Mouse (Mus musculus): Measurements from ENCODE around the gene Dck. TPM values are rescaled to one million over a fixed set of nuclear protein-coding genes. Genes with fewer than 3 reads are reported as not detected.
A peak's percentile ranks its signal among the peaks of the same experiment; 100 is the strongest.
"Not testable (repeated sequence)": the region's sequence is repeated elsewhere in the genome, so short reads cannot be mapped to it uniquely, and the experiment has no call there.

The Dck gene
- total RNA-seq (2015) (120 and 142 TPM in 2 replicates), total RNA-seq (2017) (62.9 and 65.5 TPM in 2 replicates)

DNA sequence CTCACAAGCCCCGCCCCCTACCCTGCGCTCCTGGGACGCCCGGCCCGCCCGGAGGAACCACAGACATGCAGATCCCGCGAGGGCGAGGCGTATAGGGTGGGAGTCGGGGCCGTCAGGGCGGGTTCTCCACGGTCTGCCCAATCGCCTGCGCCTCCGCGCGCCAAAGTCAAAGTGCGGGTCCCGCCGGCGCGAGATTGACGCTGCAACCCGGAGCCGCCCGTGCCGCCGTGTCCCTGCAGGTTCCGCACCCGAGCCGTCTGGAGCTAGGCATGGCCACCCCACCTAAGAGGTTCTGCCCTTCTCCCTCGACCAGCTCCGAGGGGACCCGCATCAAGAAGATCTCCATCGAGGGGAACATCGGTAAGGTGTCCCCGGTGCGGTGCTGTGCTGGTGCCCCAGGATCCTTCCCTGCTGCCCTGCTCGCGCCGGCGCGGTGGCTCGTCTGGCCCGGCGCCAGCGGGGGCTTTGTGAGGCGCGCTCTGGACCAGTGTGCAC, at the start of gene Dck:
Gene Dck, plus strand, starts transcription at position 10 of the 495 bp plus-strand sequence.
- peak; percentile 87 for ATAC-seq (ENCODE audit: poor library complexity, severe bottlenecking)

DNA sequence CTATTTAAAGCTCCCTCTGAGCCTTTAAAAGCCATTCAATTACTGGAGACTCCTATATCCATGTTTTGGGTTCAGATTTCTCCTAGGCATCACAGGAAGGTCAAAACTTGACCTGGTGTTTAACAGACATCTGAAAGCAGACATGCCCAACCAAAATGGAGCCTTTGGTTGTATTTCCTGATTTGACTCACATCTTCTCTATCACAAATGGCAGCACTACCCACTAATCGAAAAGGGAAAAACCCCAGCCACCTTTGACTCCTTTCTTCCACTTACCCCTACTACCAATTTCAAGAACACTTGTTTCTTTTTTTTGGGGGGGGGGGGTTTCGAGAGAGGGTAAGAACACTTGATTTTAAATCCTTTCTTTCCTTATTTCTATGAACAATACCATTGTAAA, 47.8 kb upstream of the Dck start:
- no peak for ATAC-seq (ENCODE audit: poor library complexity, severe bottlenecking)

DNA sequence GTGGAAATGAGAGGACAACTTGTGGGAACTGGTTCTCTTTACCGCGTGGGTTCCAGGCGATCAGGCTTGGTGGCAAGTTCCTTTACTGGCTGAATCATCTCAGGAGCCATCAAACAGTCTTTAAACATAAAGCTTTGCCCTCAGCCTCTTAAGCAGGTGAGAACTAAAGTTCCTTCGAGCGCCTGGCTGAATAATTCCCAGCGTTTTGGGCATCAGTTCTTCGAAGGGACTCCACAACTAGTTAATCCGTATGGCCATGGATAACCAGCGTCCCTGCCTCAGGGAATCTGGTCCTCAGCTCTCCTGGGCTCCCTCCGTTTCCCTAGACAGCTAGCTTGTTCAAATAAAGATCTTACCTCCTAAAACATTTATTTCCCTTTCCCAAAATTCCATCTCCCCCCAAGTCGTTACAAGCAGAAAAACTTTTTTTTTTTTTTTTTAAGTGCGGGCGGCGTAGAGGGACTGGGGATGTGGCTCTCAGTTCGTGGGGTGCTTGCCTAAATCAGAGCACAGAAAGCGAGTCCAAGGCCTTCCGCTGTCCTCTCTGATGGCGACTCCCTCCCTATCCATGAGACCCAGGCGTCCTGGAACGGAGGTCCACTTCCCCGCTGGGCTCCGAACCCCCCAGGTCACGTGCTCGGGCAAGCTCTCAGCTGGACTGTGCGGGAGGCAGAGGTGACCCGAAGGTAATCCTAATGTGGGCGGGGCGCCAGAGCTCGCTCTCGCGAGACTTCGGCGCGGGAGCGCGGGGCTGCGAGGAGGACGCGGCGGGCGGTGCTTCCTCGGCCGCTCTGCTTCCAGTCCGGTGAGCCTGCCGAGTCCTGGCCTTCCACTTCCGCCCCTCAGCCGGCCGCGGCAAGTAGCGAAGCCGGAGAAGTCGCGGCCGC, 44.4 kb upstream of the Dck start, which contains the start of gene Mob1b:
Gene Mob1b, plus strand, starts transcription at position 740 of the 887 bp plus-strand sequence.
- ATAC-seq (ENCODE audit: poor library complexity, severe bottlenecking), result peak; percentile 88

DNA sequence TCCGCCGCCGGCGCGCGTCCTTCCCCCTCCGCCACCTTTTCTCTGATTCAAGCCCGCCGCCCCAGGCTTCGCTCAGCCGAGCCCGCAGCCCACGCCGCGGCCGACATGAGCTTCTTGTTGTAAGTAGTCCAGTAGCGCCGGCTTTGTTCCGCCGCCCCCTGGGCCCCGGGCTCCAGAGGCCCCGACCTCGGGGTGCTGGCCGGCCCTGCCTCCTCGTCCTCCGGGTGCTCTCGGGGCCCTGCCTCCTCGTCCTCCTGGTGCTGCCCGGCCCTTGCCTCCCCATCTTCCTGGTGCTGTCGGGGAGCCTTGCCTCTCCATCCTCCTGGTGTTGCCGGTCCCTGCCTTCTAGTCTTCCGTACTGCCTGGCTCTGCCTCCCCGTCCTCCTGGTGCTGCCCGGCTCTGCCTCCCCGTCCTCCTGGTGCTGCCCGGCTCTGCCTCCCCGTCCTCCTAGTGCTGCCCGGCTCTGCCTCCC, 43.8 kb upstream of the Dck start:
- ATAC-seq (ENCODE audit: poor library complexity, severe bottlenecking), result no peak; the same call in 1 of the 2 replicates

DNA sequence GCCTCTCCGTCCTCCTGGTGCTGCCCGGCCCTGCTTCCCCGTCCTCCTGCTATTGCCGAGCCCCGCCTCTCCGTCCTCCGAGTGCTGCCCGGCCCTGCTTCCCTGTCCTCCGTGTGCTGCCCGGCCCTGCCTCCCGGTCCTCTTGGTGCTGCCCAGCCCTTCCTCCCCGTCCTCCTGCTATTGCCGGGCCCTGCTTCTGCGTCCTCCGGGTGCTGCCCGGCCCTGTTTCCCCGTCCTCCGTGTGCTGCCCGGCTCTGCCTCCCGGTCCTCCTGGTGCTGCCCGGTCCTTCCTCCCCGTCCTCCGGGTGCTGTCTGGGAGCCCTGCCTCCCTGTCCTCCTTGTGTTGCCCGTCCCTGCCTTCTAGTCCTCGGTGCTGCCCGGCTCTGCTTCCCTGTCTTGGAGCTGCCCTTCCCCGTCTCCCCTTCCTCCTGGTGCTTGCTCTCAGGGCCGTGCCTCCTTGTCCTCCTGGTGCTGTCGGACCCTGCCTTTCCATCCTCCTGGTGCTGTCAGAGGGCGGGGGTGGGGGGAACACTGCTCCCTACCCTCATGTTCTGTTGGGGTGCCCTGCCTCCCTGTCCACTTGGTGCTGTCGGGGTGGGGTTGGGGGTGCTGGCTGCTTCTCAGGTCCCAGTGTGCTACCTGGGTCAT, 43.1 kb upstream of the Dck start:
- ATAC-seq (ENCODE audit: poor library complexity, severe bottlenecking), result peak; percentile 63

DNA sequence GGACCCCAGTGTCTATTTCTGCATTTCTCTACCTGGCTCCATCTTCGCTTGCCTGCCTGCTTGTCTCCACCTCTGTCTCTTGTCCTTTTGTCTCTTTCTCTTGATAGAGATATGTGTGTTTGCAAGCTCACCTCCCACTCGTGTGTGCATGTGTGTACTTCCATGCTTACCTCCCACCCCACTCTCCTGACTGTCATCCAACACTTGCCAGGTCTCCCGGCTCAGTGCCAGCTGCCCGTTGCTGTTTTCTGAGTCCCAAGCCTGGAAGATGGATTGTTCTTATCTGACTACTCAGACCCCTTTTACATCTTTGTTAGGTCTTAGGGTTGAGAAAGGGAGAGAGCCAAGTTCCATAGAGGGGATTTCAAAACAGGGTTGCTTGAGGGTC, 42.6 kb upstream of the Dck start:
- no peak for ATAC-seq (ENCODE audit: poor library complexity, severe bottlenecking)

DNA sequence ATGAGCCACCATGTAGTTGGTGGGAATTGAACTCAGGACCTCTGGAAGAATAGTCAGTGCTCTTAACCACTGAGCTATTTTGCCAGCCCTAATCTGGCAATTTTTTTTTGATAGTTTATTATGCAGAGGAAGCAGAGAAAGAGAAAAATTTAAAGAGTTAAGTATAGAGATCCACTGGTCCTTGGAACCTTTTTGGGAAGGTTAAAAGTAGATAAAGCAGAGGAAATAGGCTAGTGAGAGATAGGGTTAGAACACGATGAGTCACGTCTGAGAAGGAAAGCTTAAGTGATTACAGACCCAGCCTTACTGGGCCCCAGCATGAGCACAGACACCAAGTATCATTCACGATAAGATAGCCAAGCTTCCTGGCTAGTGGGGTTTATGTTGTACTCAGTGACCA, 40.8 kb upstream of the Dck start:
- ATAC-seq (ENCODE audit: poor library complexity, severe bottlenecking), result no peak

DNA sequence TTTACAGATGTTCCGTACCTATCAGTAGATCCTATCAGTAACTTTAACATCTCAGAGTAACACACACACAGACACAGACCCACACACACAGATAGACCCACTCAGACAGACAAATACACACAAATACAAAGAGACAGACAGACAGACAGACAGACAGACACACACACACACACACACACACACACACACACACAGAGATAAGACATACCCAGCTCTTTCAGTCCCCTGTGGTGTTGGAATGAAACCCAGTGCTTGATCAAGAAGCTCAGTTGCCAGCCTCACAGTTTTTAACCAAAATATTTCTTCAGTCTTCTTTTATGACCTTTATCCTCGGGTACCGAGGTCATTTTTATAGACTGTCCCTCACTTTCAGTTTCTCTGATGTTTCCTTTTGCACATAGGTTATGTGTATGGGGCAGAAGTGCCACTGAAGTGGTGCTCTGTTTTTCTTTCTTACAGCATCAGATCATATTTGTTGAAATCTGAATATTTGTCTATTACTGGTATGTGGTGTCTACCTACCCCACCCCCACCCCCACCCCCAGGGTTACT, 37.1 kb upstream of the Dck start:
- ATAC-seq (ENCODE audit: poor library complexity, severe bottlenecking), result no peak; the same call in 1 of the 2 replicates

DNA sequence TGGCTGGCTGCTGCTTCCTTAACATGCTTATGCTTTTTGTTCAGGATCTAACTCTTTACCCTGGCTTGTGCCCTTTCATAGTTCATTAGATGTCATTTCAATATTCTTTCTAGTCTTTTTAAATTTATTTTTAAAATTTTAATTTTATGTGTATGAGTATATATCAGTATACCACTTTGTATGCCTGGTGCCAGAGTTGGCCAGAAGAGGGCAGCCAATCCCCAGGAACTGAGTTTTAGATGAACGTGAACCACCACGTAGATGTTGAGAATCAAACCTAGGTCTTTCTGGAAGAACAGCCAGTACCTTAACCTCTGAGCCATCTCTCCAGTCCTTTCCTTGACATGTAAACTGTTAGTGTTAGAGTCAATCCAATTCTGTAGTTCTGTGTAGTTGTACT, 30.0 kb upstream of the Dck start:
- ATAC-seq (ENCODE audit: poor library complexity, severe bottlenecking), result peak; percentile 88

DNA sequence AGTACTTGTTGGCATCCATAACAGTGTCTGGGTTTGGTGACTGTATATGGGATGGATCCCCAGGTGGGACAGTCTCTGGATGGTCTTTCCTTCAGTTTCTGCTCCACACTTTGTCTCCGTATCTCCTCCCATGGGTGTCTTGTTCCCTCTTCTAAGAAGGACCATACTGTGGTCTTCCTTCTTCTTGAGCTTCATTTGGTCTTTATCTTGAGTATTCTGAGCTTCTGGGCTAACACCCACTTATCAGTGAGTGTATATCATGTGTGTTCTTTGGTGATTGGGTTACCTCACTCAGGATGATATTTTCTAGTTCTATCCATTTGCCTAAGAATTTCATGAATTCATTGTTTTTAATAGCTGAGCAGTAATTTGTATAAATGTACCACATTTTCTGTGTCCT, 23.7 kb upstream of the Dck start:
- ATAC-seq (ENCODE audit: poor library complexity, severe bottlenecking), result not testable (repeated sequence)

DNA sequence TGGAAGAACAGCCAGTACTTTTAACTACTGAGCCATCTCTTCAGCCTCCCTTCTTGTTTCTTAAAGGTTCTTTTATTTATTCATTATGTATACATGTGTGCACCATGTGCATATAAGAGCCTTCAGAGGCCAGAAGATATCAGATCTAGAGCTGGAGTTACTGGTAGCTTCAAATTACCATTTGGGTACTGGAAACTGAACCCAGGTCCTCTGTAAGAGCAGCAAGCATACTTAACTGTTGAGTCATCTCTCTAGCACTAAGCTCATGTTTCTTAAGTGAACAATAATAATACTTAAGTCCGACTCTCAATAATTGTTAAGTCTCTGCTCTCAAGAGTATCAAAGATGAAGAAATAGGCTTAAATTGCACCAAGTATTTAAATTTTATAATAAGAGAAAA, 17.0 kb upstream of the Dck start:
- ATAC-seq (ENCODE audit: poor library complexity, severe bottlenecking), result no peak

DNA sequence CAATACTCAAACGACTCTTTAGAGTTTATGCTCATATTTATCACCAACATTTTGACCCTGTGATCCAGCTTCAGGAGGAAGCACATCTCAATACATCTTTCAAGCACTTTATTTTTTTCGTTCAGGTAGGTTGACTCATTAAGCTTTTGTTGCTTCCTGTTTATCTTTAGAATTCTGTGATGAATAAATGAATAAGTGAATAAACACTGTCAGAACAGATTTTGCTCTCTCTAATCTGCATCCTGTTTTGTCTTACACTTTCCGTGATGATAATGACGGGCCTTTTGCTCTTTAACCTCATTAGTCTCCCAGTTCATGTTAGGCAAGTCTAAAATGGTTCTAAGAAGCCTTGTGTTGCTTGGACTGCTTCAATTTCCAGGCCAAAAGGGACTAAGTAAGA, 11.6 kb upstream of the Dck start:
- ATAC-seq (ENCODE audit: poor library complexity, severe bottlenecking), result no peak

DNA sequence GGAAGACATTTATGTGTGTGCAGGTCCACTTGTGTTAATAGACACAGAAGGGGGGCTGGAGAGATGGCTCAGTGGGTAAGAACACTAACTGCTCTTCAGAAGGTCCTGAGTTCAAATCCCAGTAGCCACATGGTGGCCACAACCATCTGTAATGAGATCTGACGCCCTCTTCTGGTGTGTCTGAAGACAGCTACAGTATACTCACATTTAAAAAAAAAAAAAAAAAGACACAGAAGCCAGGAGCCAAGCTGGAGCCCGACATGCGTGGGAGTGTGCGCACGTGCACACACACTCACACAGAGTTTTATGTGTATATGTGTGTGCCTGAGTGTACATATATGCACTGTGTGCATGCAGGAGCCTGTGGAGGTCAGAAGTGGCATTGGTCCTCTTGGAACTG, 2.2 kb upstream of the Dck start:
- no peak for ATAC-seq (ENCODE audit: poor library complexity, severe bottlenecking)

DNA sequence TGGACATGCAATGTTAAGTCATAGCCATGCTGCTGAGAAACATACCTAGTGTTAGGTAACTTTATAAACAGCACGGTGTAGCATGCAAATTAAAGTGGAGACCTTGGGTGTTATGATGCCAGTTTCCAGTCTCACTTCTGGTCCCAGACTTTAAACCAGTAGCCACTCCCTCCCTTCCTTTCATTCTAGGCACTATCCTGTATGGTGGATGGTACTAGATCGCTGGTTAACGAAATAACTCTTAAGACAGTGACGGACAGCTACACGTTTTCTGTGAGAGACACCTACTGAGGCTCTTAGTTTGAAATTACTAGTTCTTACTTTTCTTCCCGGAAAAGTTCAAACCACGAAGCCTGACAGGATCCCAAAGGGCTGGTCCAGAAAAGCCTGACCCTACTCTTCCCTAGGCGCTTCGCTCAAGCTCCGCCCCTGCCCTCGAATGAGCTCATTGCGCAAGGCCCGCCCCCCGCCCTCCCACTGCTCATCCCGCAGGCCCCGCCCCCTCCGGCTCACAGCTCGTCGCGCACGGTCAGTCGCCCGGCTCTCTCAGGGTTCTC, 288 bp upstream of the Dck start:
- peak; percentile 11; the same call in 1 of the 2 replicates for ATAC-seq (ENCODE audit: poor library complexity, severe bottlenecking)

DNA sequence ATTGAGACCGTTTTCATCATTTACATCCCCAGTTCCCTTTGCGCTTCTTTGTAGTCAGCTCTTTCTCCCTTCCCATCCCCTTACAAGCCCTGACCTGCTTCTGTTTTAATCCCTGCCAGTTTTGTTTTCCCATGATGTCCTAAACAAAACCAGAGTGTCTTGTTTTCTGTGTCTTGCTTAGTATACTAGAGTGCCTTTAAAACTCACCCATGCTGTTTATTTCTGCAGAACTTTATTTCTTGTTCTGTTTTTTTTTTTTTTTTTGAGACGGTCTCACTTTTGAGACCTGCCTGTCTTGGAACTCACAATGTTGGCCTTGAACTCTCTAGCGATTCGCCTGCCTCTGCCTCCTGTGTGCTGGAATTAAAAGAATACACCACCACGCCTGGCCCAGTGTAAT, 791 bp downstream of the Dck start:
- no peak for ATAC-seq (ENCODE audit: poor library complexity, severe bottlenecking)

DNA sequence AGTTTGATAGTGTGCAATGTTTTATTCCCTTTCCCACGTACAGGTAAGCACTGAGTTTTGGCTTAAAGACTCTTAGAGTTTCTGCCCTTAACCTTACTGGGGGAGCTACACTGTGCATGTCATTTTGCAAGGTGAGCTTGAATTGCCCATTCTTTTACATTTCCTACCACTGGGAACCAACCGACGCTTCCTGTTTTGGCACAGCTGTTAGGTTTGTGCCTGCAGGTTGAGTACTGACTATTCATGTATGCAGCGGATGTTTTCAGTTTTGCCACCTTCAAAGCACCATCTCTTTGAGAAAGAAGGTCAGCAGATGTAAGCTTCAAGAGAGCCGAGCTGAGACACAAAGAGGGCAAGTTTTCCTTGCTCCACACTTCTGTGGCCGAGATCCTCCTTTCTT, 1.3 kb downstream of the Dck start:
- no peak for ATAC-seq (ENCODE audit: poor library complexity, severe bottlenecking)

DNA sequence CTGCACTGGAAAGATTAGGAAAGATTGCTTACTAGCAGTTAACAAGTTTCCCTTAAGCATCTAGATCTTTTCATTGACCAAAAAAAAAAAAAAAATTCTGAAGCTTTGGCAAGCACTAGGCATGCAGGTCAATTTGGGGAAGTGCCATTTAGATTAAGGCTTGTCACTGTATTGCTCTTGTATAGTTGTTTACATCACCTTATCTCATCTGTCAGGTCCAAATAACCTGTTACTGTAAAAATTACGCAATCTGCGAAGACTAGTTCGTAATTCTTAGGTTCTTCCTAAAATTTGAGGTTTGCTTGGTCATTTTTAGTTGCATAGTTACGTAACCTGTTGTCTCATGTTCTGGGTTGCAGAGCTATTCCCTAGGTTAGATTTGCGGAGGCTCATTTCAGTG, 2.1 kb downstream of the Dck start:
- peak; percentile 48 for ATAC-seq (ENCODE audit: poor library complexity, severe bottlenecking)

DNA sequence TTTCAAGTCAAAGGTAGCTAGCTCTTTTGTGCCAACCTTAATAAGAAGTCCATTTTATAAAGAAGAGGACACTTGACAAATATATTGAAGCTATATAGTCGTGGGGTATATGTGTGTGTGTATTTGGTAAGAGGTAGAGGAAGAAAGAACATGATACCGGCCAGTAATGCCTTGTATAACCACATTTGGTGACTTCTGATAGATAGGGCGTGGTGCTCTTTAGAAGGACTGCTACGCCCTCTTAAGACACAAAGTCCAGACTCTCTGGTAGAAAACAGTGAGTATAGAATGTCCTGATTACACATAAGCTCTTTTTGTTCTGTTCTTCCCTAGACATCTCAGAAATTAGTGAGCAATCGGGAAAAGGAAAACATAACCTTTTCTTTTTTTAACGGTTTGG, 3.4 kb downstream of the Dck start:
- ATAC-seq (ENCODE audit: poor library complexity, severe bottlenecking), result no peak

DNA sequence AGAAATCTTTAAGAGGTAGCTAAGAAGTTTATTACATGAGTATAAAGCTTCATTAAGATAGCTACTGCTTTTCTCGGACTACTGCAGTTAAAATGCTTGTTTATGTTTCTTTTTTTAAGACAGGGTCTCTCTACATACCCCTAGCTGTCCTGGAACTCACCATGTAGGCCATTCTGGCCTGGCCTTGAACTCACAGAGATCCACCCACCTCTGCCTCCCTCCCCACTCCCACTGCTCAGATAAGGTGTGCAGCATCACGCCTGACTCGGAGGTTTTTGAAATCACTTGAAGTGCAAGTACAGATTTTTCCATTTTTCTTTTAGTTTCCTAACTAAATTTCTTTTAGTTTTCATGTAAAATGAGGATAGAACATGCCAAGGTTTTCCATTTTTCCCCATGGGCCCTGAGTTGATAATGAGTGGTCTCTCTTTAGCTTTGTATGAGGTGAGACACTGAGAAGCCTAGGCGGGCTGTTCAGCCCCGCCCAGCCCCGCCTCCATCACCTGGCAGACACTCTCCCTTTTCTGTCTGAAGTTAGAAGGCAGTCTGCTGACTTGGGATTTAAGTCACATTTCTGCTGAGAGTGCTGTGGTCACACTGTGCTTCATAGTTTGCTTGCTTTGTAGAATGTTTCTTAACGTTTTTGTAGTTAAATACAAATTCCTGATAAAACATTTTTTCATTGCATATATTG, 17.4 kb downstream of the Dck start:
- ATAC-seq (ENCODE audit: poor library complexity, severe bottlenecking), result no peak

DNA sequence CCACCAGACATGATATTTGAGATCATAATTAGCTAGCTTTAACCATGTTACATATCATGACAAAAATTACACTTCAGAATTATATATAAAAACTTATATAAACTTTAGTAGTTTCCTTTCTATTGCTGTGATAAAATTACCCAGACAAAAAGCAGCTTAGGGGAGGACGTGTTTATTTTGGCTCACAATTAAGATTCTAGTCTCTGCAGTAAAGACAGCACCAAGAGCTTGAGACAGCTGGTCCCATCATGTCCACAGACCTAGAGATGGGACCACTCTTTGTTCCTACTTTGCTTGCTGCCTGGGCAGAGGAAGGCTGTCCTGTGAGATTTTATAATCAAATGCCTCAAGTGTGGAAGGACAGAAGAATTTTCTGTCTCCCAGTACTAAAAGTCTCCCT, 20.3 kb downstream of the Dck start:
- ATAC-seq (ENCODE audit: poor library complexity, severe bottlenecking), result no peak

DNA sequence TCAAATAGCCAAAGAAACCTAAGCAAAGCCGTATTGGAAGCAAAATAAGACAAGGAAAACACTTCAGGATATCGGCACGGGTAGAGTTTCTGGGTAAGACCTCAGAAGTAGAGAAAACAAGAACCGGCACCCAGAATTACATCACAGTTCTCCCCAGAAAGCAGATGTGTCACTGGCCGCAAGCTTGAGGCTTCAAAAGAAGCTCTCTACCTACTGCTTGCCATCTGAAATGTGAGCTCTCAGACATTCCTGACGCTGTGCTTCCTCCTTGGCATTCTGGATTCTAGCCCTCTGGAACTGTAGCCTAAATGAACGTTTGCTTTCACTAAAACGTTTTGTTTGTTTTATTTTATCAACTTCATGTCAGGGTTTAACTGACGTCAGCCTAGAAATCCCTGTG, 25.9 kb downstream of the Dck start:
- peak; percentile 46; the same call in 1 of the 2 replicates for ATAC-seq (ENCODE audit: poor library complexity, severe bottlenecking)
